Mouse (Mus musculus): ENCODE measurements around the gene Col26a1.

GRCm38 (mm10) chr5:136830156-136830555 lies 52.9 kb downstream of the Col26a1 start:
- TF ChIP-seq CTCF (conservative IDR thresholded peaks at IDR 0.05 in 1 of 2, IDR thresholded peaks at IDR 0.05 in 1 of 2; ENCODE audit: low read depth in 2 of 2, low read length in 2 of 2) (no peak), MAX (IDR thresholded peaks at IDR 0.05; ENCODE audit: low read length) (no peak), ETS1 (conservative IDR thresholded peaks at IDR 0.05; ENCODE audit: low read depth, low read length) (no peak)
